ENCODE assay signal across 8 mouse cellular contexts in the genomic region with DNA sequence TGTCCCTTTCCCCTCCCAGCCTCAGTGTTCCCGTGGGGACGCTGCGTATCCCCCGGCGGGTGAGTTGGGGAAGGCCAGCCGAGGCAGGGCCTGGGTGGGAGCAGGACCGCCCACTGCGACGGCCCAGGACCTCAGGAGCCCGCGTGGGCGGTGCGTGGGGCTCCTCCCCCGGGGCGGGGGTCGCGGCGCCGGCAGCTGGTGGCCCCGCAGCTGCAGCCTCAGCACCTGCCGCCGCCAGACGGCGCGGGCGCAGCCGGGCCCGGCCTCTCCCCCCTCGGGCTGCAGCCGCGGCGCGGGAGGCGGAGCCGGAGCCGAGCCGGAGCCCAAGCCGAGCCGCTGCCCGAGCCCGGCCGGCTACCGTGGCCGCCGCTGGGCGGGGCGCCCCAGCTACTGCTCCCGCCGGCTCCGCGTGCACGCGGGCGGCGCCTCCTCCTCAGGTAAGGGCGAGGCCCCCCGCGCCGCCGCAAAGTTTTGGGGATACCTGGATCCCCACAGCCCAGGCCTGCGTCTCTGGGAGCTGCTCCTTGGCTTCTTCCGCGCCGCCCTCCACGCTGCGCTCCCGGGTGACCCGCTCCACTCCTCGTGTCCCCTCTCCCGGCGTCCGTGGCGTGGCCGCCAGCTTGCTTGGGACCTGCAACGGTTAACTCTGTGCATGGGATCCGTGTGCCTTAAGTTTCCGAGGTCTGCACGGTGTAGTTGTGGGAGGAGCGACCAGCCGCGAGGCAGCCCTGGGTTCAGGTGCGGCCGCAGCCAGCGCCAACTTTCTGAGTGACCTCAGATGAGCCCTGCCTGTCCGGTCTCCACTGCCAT. TPM values are rescaled to one million over a fixed set of nuclear protein-coding genes. Genes with fewer than 3 reads are reported as not detected.
DNase-seq lines count a peak whose midpoint lies in the region; ATAC-seq lines count a peak whose summit lies in the region.

Frmpd1 (plus strand) TSS at position 355 of the 810 bp plus-strand sequence.

- WGBS in embryonic facial prominence, embryonic 12.5 days: under 1% methylated on average over 65 of the region's 85 CpGs
- WGBS in limb, embryonic 13.5 days: under 1% methylated on average over 60 of the region's 85 CpGs
- WGBS in midbrain, embryonic 13.5 days: 1% methylated on average over 52 of the region's 85 CpGs
- WGBS in stomach, embryonic 14.5 days: under 1% methylated on average over 71 of the region's 85 CpGs

- peaks cover 44% of the 10 kb centered on the region for H3K27me3 ChIP-seq in embryonic facial prominence, embryonic 12.5 days
- H3K27me3 ChIP-seq in limb, embryonic 13.5 days: peaks cover 77% of the 10 kb centered on the region
- H3K27me3 ChIP-seq in midbrain, embryonic 13.5 days: peaks cover 32% of the 10 kb centered on the region
- H3K27me3 ChIP-seq in stomach, embryonic 14.5 days (ENCODE audit: control insufficient read depth, insufficient read depth, low read length): 0 out of 2 replicates have a peak, but pooled peaks cover 5% of the 10 kb centered on the region

- 0 out of 2 replicates have a peak, but pooled peaks cover 4% of the 10 kb centered on the region for H3K4me1 ChIP-seq in embryonic facial prominence, embryonic 12.5 days
- H3K4me1 ChIP-seq in limb, embryonic 13.5 days: peaks cover 9% of the 10 kb centered on the region; the same call in 1 of the 2 replicates
- H3K4me1 ChIP-seq in midbrain, embryonic 13.5 days (replicated peaks): peaks cover 13% of the 10 kb centered on the region
- 0 out of 2 replicates have a peak, but pooled peaks cover 3% of the 10 kb centered on the region for H3K4me1 ChIP-seq in stomach, embryonic 14.5 days (ENCODE audit: control insufficient read depth, insufficient read depth, low read length)

- peak; percentile 39 for DNase-seq in layer of hippocampus, adult 11-12 months (ENCODE audit: low spot score)
- DNase-seq in layer of hippocampus, adult 9-10 months (ENCODE audit: low spot score): no peak
- DNase-seq in heart, adult 8-10 months (ENCODE audit: low spot score): peak; percentile 10
- peak; percentile 41 to 49 for DNase-seq in kidney, adult 8-10 months

- H3K4me3 ChIP-seq in embryonic facial prominence, embryonic 12.5 days: peak within 1 kb of the TSS; percentile 64
- H3K4me3 ChIP-seq in limb, embryonic 13.5 days: peak within 1 kb of the TSS; percentile 67
- peak within 1 kb of the TSS; percentile 67 for H3K4me3 ChIP-seq in midbrain, embryonic 13.5 days (replicated peaks)
- peak within 1 kb of the TSS; percentile 67 for H3K4me3 ChIP-seq in stomach, embryonic 14.5 days (ENCODE audit: low read depth, low read length)

- no peaks in the 10 kb centered on the region for H3K36me3 ChIP-seq in embryonic facial prominence, embryonic 12.5 days
- no peaks in the 10 kb centered on the region for H3K36me3 ChIP-seq in limb, embryonic 13.5 days
- no peaks in the 10 kb centered on the region for H3K36me3 ChIP-seq in midbrain, embryonic 13.5 days
- H3K36me3 ChIP-seq in stomach, embryonic 14.5 days (ENCODE audit: control insufficient read depth, insufficient read depth, low read length): no peaks in the 10 kb centered on the region

- H3K27ac ChIP-seq in embryonic facial prominence, embryonic 12.5 days: no peak within 1 kb of the TSS
- no peak within 1 kb of the TSS for H3K27ac ChIP-seq in limb, embryonic 13.5 days
- no peak within 1 kb of the TSS for H3K27ac ChIP-seq in midbrain, embryonic 13.5 days
- no peak within 1 kb of the TSS for H3K27ac ChIP-seq in stomach, embryonic 14.5 days (ENCODE audit: low read length)

- peak; percentile 85 for ATAC-seq in embryonic facial prominence, embryonic 12.5 days (ENCODE audit: insufficient number of reproducible peaks, insufficient read depth, low FRiP score, low TSS enrichment)
- peak; percentile 85 for ATAC-seq in limb, embryonic 13.5 days (ENCODE audit: low FRiP score, low read depth)
- ATAC-seq in midbrain, embryonic 13.5 days: peak; percentile 88
- ATAC-seq in stomach, embryonic 14.5 days (ENCODE audit: insufficient number of reproducible peaks, insufficient read depth, low FRiP score, low read depth): peak; percentile 83

- H3K9ac ChIP-seq in embryonic facial prominence, embryonic 12.5 days: peak within 1 kb of the TSS; percentile 62
- peak within 1 kb of the TSS; percentile 71 for H3K9ac ChIP-seq in limb, embryonic 13.5 days
- H3K9ac ChIP-seq in midbrain, embryonic 13.5 days (replicated peaks): peak within 1 kb of the TSS; percentile 73
- H3K9ac ChIP-seq in stomach, embryonic 14.5 days (replicated peaks; ENCODE audit: low read depth, low read length): peak within 1 kb of the TSS; percentile 40; the same call in 1 of the 2 replicates

- peak within 1 kb of the TSS; percentile 99 for H3K4me2 ChIP-seq in embryonic facial prominence, embryonic 12.5 days (replicated peaks)
- H3K4me2 ChIP-seq in limb, embryonic 13.5 days (replicated peaks): peak within 1 kb of the TSS; percentile 99
- H3K4me2 ChIP-seq in midbrain, embryonic 13.5 days (replicated peaks): peak within 1 kb of the TSS; percentile 98
- peak within 1 kb of the TSS; percentile 100 for H3K4me2 ChIP-seq in stomach, embryonic 14.5 days (replicated peaks; ENCODE audit: low read depth, low read length)

- H3K9me3 ChIP-seq in embryonic facial prominence, embryonic 12.5 days: no peaks in the 10 kb centered on the region
- no peaks in the 10 kb centered on the region for H3K9me3 ChIP-seq in limb, embryonic 13.5 days
- H3K9me3 ChIP-seq in midbrain, embryonic 13.5 days: no peaks in the 10 kb centered on the region
- H3K9me3 ChIP-seq in stomach, embryonic 14.5 days (ENCODE audit: control insufficient read depth, low read depth, low read length): no peaks in the 10 kb centered on the region

RNA-seq across cellular contexts. Expression of gene Frmpd1, which starts in this region (rescaled TPM):
- 2.5 and 3.8 TPM in 2 replicates for polyA plus RNA-seq in embryonic facial prominence, embryonic 12.5 days (2016; fragmentation: Nextera tagmentation; extraction: Ambion mirVana)
- under 1 TPM; 0.27 to 0.72 (median 0.51) TPM for total RNA-seq in heart, adult 8-10 months (2022)
- 2.8 and 4.6 TPM in 2 replicates for polyA plus RNA-seq in limb, embryonic 13.5 days (2015; fragmentation: Nextera tagmentation; extraction: Ambion mirVana)
- 1.1 and 1.2 TPM in 2 replicates for polyA plus RNA-seq in midbrain, embryonic 13.5 days (2015; fragmentation: Nextera tagmentation; extraction: Ambion mirVana)
- polyA plus RNA-seq in stomach, embryonic 14.5 days (2014; fragmentation: Nextera tagmentation; extraction: Ambion mirVana): 0.80 and 1.1 TPM in 2 replicates

Comparison
In these comparisons a context has a peak if more than half of its experiments do, and no peak if none do; other contexts are left out.
1. Peak in DNase-seq in heart, adult 8-10 months; RNA of the gene not detected or under 1 TPM.